Mouse (Mus musculus) thymus, postnatal 4 days (tissue): ENCODE results near the gene Hps4.
"Not testable (repeated sequence)": the region's sequence is repeated elsewhere in the genome, so short reads cannot be mapped to it uniquely, and the experiment has no call there.

ENCODE experiments used
- DNase-seq: peaks from one replicate; pipeline ENCODE4 v3.0.0; 2021

Hps4 gene

GRCm38 (mm10) chr5:112342463-112343204, at the start of gene Hps4, which contains the start of gene Srrd:
TSS of gene Hps4 (plus strand) at chr5:112343083.
TSS of gene Srrd (minus strand) at chr5:112343040.
- peak; percentile 95 for DNase-seq

- no peak for DNase-seq
Observed at GRCm38 (mm10) chr5:112293800-112294199, 49.1 kb upstream of the Hps4 start.

GRCm38 (mm10) chr5:112294696-112295095, 48.2 kb upstream of the Hps4 start:
- DNase-seq: no peak

- no peak for DNase-seq
Observed at GRCm38 (mm10) chr5:112295162-112295561, 47.7 kb upstream of the Hps4 start.

- DNase-seq: no peak
Observed at GRCm38 (mm10) chr5:112295564-112295963, 47.3 kb upstream of the Hps4 start.

GRCm38 (mm10) chr5:112296404-112297181, 46.3 kb upstream of the Hps4 start:
- DNase-seq: peak; percentile 45

- DNase-seq: no peak
Observed at GRCm38 (mm10) chr5:112297257-112297656, 45.6 kb upstream of the Hps4 start.

- DNase-seq: peak; percentile 72
Observed at GRCm38 (mm10) chr5:112298226-112298988, 44.5 kb upstream of the Hps4 start.

- no peak for DNase-seq
Observed at GRCm38 (mm10) chr5:112299399-112299798, 43.5 kb upstream of the Hps4 start.

GRCm38 (mm10) chr5:112300112-112300511, 42.8 kb upstream of the Hps4 start:
- DNase-seq: no peak

GRCm38 (mm10) chr5:112300721-112301308, 42.1 kb upstream of the Hps4 start:
- DNase-seq: no peak

- DNase-seq: peak; percentile 27
Observed at GRCm38 (mm10) chr5:112301694-112302093, 41.2 kb upstream of the Hps4 start.

- DNase-seq: no peak
Observed at GRCm38 (mm10) chr5:112302310-112302709, 40.6 kb upstream of the Hps4 start.

GRCm38 (mm10) chr5:112305842-112306241, 37.0 kb upstream of the Hps4 start:
- no peak for DNase-seq

GRCm38 (mm10) chr5:112313222-112313885, 29.5 kb upstream of the Hps4 start:
- DNase-seq: no peak

- no peak for DNase-seq
Observed at GRCm38 (mm10) chr5:112316468-112316867, 26.4 kb upstream of the Hps4 start.

- no peak for DNase-seq
Observed at GRCm38 (mm10) chr5:112317328-112317727, 25.6 kb upstream of the Hps4 start.

- DNase-seq: not testable (repeated sequence)
Observed at GRCm38 (mm10) chr5:112319343-112319742, 23.5 kb upstream of the Hps4 start.

GRCm38 (mm10) chr5:112320379-112320778, 22.5 kb upstream of the Hps4 start:
- DNase-seq: no peak

- DNase-seq: no peak
Observed at GRCm38 (mm10) chr5:112320936-112321335, 21.9 kb upstream of the Hps4 start.

- no peak for DNase-seq
Observed at GRCm38 (mm10) chr5:112321376-112321775, 21.5 kb upstream of the Hps4 start.

- DNase-seq: no peak
Observed at GRCm38 (mm10) chr5:112323246-112323645, 19.6 kb upstream of the Hps4 start.
